Mouse (Mus musculus): ENCODE data around the gene Elk4.

The Elk4 gene

DNA sequence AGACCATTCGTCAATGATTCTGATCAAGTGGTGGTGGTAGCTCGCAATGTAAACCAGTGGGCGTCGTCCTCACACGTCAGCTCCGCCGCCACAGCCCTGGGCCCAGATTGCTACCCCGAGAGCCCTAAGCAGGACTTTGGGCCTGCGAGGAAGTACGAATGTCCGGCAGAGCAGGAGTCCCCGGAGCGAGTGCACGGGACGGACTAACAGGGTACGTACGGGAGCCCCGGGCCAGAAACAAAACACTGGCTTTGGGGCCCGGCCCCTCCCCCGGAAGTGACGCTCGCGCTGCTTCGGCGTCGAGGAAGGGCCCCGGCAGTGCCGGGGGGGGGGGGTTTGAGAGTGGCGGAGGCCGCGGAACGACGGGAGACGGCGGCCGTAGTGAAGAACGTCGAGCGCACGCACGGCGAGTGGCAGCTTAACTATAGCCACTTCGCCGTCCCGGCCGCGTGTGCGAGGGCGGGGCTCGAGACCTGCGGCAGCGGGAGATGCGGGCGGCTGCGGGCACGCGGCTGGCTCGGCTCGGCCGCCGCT is at the start of gene Elk4:
Elk4 (plus strand) TSS at position 326 of the 534 bp plus-strand sequence.
- in situ Hi-C loops (cut with MboI; ENCODE audit: low pct_unique_long_range_greater_than_20kb in 1 of 2, low sequenced_read_pairs in 2 of 2, unreplicated experiment in 1 of 2): no loop called here

DNA sequence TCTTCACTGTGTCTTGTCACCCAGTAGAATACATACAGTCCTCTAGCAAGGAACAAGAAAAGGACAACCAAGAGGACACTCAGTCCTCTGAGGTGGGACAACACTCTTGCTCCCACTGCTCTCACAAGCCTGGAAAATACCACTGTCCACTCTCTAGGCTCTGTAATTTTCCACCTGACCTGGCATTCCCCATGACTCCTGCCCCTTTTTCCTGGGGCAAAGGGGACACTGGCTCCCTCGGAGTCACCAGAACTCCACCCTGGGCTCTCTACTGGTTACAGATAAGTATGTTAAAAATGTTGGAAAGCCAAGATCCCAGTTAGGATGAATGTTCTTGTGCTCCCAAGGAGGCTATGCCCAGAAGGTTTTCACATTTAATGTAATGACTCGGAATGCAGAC is 46.4 kb upstream of the Elk4 start:
- in situ Hi-C loops (cut with MboI; ENCODE audit: low pct_unique_long_range_greater_than_20kb in 1 of 2, low sequenced_read_pairs in 2 of 2, unreplicated experiment in 1 of 2): no loop called here

DNA sequence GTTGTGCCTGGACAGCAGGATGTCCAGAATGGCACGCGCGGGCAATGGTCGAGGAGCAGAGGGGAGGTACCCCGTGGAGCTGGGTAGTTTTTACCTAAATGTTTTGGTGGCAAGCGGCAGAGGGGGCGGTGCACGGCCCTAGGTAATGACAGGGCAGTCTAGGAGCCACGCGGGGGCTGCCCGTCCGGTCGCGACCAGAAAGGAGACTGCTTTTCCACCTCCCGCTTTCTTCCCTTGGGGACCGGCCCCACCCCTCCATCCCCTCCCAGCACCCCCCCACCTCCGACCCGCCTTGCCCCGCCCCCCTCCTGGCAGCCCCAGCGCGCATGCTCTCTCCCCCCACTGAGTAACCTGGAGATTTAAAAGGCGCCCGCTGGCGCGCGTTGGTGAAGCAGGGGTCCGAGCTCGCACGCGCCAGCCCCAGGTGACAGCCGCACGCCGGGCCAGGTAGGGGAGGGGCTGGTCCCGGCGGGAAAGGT is 44.8 kb upstream of the Elk4 start, which contains the start of gene Slc45a3:
Slc45a3 (plus strand) TSS at position 362 of the 479 bp plus-strand sequence.
- in situ Hi-C loops (cut with MboI; ENCODE audit: low pct_unique_long_range_greater_than_20kb in 1 of 2, low sequenced_read_pairs in 2 of 2, unreplicated experiment in 1 of 2): no loop called here

DNA sequence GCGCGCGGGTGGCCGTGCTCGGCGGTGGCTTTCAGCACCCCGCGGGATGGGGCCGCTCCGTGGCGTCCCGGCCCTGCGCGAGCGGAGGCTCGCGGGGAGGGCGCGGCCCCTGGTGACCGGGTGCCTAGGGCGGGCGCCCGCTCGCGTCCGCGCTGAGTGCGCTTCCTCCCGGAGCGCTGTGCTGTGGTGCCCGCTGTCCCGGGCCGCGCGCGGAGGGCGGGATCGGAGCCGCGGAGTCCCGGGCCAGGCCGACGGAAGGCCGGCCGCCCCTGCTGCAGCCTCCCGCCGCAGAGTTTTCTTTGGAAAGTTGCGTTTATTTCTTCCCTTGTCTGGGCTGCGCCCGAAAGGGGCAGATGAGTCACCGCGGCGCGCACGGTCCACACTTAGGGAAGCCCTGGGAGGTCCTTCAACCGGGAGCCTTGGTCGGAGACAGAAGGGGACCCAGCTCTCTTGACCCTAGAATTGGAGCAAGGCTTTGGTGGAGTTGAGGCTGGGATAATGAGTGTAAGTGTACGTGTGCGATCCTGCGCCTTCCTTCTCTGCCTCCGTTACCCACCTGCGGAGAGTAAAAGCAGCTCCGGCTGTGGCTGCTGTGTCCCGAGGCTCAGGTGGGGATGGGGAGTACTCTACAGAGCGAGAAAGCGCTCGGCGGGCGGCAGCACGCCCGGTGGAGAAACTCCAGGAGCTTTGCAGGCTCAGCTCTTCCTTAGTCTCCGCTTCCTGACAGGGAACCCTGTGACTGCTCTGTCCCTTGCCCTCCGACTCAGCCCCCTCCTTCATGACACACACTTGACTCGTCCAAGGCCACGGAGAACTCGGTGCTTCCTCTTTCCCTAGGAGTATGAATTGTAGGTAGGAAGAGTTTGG is 44.1 kb upstream of the Elk4 start:
- in situ Hi-C loops (cut with MboI; ENCODE audit: low pct_unique_long_range_greater_than_20kb in 1 of 2, low sequenced_read_pairs in 2 of 2, unreplicated experiment in 1 of 2): no loop called here

DNA sequence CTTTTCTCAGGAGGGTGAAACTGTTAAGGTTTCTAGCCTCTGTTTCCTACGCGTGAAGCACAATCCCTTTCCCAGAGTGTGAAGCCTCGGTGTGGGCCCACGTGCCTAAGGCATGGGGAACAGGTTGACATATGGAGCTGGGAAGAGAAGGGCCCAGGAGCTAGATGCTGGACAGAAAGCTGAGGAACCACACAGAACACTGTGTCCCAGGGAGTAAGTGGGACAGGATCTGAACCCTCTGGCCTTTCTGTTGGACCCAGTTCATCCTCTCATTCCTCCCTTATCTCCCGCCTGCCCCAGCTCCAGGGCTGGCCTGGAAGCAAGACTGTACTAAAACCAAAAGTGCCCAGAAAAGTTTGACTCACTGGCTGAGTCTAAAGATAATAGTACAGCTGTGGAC is 43.3 kb upstream of the Elk4 start:
- in situ Hi-C loops (cut with MboI; ENCODE audit: low pct_unique_long_range_greater_than_20kb in 1 of 2, low sequenced_read_pairs in 2 of 2, unreplicated experiment in 1 of 2): no loop called here

DNA sequence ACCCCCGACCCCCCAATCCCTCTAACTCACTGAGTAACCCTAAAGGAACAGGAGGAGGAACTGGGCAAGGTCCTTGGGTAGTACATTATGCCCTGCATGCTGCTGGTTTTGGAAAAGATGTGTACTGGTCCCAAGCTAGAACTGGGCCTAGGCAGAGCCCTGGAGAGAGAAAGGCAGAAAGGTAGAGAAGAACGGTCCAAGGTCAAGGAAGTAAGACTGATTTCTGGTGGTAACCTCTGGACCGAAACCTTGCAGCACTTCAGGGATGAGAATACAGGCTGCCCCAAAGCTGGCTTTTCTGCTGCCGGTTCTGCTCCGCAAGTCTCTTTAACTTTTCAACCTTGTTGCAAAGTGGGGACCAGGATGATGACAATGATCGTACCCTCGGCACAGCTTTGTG is 42.8 kb upstream of the Elk4 start:
- in situ Hi-C loops (cut with MboI; ENCODE audit: low pct_unique_long_range_greater_than_20kb in 1 of 2, low sequenced_read_pairs in 2 of 2, unreplicated experiment in 1 of 2): no loop called here

DNA sequence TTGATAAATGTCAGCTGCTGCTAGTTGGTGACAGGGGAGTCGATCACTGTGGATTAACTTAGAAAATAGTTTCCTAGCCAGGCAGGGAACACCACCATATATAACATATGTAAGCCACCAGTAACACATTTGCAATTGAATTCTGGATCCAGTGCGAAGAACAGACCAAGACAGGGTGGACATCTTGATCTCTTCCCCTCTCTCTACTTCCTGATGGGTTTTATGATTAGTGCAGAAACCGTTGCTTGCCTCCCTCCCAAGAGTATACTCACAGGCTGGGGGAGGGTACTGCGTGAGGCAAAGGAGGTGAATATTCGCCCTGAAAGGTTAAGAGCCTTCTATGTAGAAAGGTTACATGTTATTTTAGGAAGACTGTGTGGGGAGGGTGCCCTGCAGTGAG is 41.6 kb upstream of the Elk4 start:
- in situ Hi-C loops (cut with MboI; ENCODE audit: low pct_unique_long_range_greater_than_20kb in 1 of 2, low sequenced_read_pairs in 2 of 2, unreplicated experiment in 1 of 2): no loop called here

DNA sequence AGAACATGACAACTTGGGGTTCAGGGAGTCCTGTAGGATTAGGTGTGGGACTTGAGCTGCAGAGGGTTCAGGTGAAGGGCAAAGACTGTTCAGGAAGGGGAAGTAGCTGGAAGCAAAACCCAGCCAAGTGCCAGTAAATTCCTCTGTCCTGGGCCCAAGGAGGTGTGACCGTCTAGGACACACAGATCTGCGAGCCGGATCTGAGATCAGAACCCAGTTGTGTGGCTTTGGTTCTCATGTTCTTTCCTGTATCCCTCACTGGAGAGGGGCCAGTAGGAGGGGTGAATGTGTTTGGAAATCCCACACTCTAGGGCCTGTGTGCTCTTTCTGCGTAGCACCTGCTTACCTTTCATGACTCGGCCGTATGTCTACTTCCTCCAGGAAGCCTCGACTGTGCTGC is 40.1 kb upstream of the Elk4 start:
- in situ Hi-C loops (cut with MboI; ENCODE audit: low pct_unique_long_range_greater_than_20kb in 1 of 2, low sequenced_read_pairs in 2 of 2, unreplicated experiment in 1 of 2): no loop called here

DNA sequence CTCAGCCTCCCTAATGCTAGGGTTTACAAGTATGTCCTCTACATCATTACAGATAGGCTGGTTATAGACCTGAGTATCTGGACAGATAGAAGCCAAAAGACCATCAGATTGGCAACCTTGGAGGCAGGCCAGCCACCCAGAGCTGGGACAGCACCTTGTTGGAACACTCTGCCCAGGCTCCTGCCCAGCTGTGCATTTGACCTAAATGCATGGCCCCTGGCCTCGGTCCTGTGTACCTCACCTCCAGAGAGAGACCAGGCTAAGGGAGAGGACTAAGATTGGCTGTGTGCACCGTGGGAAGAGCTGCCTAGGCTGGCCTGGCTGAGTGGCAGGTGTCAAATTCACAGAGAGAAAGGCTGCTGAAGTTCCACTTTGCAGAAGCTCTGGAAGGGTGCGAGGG is 38.9 kb upstream of the Elk4 start:
- in situ Hi-C loops (cut with MboI; ENCODE audit: low pct_unique_long_range_greater_than_20kb in 1 of 2, low sequenced_read_pairs in 2 of 2, unreplicated experiment in 1 of 2): no loop called here

DNA sequence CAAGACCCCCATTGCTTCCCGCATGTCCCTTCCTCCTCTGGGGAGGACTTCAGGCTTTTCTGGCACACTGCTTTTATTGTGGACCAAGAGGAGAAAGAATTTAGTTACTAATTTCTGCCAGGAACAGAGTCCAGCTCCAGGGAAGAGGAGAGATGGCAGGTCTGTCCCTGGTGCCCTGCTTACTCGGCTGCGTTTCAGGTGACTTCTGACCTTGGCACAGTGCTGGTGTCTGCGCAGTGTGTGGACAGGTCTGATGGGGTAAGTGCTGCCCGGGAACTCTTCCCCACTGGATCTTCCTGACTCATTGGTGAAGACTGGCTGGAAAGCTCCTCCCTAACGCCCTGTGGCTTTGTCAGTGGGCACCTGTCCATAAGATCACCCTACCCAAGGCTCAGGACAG is 38.4 kb upstream of the Elk4 start:
- in situ Hi-C loops (cut with MboI; ENCODE audit: low pct_unique_long_range_greater_than_20kb in 1 of 2, low sequenced_read_pairs in 2 of 2, unreplicated experiment in 1 of 2): no loop called here

DNA sequence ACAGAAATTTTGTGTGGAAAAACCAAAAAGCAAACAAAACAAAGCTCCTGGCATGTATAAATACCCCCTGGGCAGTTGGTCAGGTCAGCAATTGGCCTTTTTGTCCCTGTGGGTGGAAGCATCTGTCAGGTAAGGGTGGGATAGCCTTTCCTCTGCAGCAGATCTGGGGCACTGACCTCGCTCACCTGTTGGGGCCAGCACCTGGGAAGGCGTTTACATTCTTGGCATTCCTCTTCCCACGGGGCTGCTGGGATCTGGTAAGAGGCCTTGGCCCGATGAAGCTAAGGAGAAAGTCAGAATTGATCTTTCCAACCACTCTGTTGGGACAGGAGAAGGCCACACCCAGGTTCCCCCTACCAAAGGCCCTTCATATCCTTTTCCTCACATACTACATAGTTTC is 37.6 kb upstream of the Elk4 start:
- in situ Hi-C loops (cut with MboI; ENCODE audit: low pct_unique_long_range_greater_than_20kb in 1 of 2, low sequenced_read_pairs in 2 of 2, unreplicated experiment in 1 of 2): no loop called here

DNA sequence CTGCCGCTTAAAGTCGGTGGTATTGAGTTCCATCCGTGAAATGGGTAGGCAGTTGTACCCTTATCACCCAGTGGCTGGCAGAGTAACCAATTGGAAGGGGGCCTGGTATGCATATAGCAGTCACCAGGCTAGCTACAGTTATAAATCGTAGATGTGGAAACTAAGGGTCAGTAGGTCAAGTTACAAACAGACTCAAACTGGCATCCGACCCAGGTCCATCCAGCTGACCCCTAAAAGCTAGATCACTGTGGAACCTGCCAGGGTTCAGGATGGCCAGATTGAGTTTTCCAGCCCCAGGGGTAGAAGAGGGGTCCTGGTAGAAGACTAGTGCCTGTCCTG is 37.1 kb upstream of the Elk4 start:
- in situ Hi-C loops (cut with MboI; ENCODE audit: low pct_unique_long_range_greater_than_20kb in 1 of 2, low sequenced_read_pairs in 2 of 2, unreplicated experiment in 1 of 2): no loop called here

DNA sequence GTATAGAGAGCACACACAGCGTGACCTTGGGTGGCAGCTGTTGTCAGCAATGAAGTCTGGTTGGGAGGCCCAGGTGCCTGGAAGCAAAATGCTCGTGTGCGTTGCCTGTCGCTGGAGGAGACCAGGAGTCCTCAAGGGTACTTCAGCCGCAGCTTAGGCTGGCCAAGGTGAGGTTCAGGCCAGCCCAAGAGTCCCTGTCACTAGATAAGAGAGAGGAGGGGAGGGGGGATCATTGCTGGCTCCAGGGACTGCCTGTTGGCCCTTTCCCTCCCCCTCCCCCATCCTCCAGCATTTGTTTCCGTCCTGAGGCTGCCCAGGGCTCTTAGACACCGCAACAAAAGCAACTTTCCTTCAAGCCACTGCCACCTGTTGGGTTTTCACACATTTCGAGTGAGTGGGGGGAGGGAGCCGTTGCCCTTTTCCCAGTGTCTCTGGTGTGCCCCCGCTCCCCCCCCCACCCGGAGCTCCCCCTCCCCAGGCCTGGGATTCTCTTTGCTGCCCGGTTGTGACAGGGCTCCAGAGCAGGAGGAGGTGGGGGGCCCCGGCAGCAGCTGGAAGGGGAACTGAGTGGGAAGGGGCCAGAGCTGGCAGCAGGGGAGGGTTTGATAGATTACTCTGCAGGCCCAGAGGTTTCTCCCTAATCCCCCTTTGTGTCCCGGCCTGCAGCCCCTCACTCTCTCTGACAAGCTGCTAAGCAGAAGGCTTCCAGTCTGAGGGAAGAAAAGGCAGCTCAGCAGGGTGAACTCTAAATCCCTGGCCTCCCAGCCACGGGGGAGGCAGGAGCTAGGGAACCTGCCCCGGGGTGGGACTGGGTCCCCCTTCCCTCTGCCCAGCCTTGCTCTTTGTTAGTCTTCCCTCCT is 36.5 kb upstream of the Elk4 start:
- in situ Hi-C loops (cut with MboI; ENCODE audit: low pct_unique_long_range_greater_than_20kb in 1 of 2, low sequenced_read_pairs in 2 of 2, unreplicated experiment in 1 of 2): no loop called here

DNA sequence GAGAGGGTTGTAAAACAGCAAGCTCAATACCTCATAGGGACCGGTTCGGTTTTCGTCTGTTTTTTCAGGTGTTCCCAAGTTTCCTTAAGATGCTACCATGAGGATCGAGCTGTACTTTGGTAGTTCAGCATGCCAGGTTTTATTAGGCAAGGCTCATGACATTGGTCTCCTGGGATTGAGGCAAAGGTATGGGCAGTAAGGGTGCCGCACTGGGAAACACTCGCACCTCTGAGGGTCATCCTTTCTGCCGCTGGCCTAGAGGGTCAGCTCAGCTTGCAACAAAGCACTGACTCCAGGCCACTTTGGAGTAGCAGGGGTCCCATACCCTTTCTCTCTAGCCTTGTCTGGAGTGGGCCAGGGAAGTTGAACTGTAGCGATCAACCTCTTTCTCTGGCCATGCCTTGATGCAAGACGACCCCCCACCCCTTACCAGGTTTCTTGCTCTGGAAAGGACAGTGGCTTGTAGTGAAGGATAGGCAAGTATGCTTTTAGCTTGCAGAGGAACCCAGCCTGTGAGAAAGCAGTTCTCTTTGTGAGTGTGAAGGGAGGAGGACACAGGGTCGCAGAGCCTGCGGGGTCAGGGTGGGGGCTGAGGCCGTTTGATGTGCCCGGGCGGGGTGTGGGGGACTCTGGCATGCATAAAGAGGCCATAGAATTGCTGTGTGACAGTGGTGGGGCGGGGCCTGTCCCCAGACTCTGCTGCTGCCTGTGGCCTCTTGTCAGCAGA is 35.5 kb upstream of the Elk4 start:
- in situ Hi-C loops (cut with MboI; ENCODE audit: low pct_unique_long_range_greater_than_20kb in 1 of 2, low sequenced_read_pairs in 2 of 2, unreplicated experiment in 1 of 2): no loop called here

DNA sequence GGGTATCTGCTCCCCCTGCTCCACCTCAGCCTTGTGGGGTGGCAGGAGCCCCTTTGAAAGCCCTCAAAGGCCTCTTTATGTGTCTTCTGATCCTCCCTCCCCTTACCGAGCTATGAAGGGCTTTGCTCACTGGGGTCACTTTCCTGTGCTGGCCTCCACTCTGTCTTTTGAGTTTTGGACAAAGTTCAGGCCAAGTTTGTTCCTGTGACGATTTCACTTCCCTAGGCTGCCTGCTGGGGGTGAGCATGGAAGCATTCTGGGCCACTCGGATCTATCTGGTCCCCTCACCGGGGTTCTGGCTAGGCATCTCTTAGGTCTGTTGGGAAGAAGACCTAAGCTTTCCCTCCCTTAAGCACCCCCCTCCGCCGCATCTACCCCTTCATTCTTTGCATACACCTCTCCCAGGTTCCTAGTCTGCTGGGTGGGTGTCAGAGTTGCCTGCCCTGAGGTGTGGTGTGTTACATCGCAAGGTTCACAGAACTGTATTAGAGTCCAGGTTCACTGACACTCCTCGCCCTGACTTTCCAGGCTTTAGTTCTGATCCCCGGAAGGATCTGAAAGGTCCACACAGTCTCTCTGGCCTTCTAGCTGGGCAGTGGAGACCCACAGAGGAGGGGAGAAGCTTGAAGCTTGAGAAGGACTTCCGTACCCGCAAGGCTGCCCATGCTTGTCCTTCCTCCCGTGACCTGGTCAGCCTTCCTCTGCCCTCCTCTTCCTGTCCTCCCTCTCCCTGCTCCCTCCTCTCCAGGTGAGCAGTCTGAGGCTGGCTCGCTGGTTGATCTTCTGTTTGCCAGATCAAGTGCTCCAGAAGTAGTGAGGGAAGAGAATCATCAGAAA is 34.7 kb upstream of the Elk4 start:
- in situ Hi-C loops (cut with MboI; ENCODE audit: low pct_unique_long_range_greater_than_20kb in 1 of 2, low sequenced_read_pairs in 2 of 2, unreplicated experiment in 1 of 2): no loop called here

DNA sequence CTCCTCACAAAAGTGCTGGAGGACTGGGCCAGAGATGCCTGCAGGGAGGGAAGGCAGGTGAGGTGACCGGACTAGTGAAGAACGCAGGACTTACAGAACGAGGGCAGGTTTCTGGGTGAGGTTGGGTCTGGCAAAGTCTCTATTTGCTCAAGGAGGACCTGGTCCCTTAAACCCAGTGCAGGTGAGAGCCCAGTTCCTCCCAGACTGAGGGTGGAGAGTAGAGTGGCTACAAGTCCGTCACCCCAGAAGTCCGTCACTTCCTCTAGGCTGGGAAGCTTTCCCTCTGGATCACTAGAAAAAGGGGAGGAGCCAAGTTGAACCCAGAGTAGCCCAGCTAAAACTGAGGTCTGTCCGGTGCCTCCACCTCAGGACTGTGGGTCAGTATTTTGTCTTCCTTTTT is 33.4 kb upstream of the Elk4 start:
- in situ Hi-C loops (cut with MboI; ENCODE audit: low pct_unique_long_range_greater_than_20kb in 1 of 2, low sequenced_read_pairs in 2 of 2, unreplicated experiment in 1 of 2): no loop called here

DNA sequence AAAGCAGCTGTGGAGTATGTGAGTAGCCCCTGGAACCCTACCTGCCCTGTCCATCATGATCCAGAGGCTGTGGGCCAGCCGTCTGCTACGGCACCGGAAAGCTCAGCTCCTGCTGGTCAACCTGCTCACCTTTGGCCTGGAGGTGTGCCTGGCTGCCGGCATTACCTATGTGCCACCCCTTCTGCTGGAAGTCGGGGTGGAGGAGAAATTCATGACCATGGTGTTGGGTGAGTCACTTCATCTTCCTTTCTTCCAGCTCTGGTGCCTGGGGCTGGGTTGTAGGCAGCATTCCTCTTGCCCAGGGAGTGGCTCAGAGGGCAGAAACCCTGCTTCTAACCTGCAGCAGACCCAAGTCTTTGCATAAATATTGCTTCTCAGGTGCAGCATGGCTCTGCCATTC is 30.5 kb upstream of the Elk4 start:
- in situ Hi-C loops (cut with MboI; ENCODE audit: low pct_unique_long_range_greater_than_20kb in 1 of 2, low sequenced_read_pairs in 2 of 2, unreplicated experiment in 1 of 2): no loop called here

DNA sequence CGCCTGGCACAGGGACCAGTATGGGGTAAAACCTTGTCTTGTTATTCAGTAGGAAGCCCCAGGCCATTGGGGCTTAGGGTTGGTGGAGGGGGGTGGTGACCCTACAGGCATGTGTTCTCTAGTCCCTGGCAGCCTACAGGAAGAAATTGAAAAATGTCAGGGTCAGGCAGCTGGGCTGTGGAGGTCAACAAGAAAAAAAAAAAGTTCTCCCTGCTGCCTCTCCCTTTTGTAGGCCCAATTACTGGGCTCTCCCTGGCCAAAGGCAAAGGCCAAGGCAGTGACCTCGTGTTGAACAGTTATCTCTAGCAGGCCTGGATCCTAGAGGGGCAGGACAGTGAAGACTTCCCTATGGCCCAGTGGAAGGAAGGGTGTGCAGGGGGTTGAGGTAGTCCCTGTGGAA is 26.9 kb upstream of the Elk4 start:
- in situ Hi-C loops (cut with MboI; ENCODE audit: low pct_unique_long_range_greater_than_20kb in 1 of 2, low sequenced_read_pairs in 2 of 2, unreplicated experiment in 1 of 2): no loop called here

Measured in mouse embryonic stem cell (cell line).